Mouse (Mus musculus) ES-E14 (cell line): ENCODE measurements around the gene Mtnr1a. TPM values are rescaled to one million over a fixed set of nuclear protein-coding genes. Genes with fewer than 3 reads are reported as not detected.

Experiments
- DNase-seq: peaks from one replicate; pipeline ENCODE4 v3.0.0-alpha.2; 2013; ENCODE audit warnings: low read depth, low spot score
- H3K27ac ChIP-seq: 2 replicates; pipeline ENCODE4 v1.5.1; 2012; ENCODE audit warnings: low read depth, mild to moderate bottlenecking, low read length, moderate library complexity, mixed read lengths; ENCODE audit not compliant: poor library complexity, insufficient read depth, severe bottlenecking
- H3K36me3 ChIP-seq: 2 replicates; pipeline ENCODE4 v1.6.1; 2012; ENCODE audit warnings: mild to moderate bottlenecking, low read length, moderate library complexity, mixed read lengths; ENCODE audit not compliant: control insufficient read depth, poor library complexity, insufficient read depth, severe bottlenecking
- H3K4me1 ChIP-seq, 2 experiments: fragments of 150-350 bp in 1 of 2; sonication (generic) in 1 of 2; 2 replicates each; pipeline ENCODE4 v1.6.1; 2012; ENCODE audit warnings: low read length in 2 of 2, mild to moderate bottlenecking in 1 of 2, mixed read lengths in 1 of 2; ENCODE audit not compliant: control insufficient read depth in 2 of 2, insufficient read depth in 2 of 2, poor library complexity in 1 of 2
- H3K4me3 ChIP-seq, 2 experiments: fragments of 150-350 bp in 1 of 2; sonication (generic) in 1 of 2; 2 replicates each; pipeline ENCODE4 v1.5.1; 2012; ENCODE audit warnings: low read length in 2 of 2, low read depth in 1 of 2, mild to moderate bottlenecking in 1 of 2, mixed read lengths in 1 of 2; ENCODE audit not compliant: insufficient read depth in 1 of 2, poor library complexity in 1 of 2, severe bottlenecking in 1 of 2
- H3K9ac ChIP-seq: 2 replicates; pipeline ENCODE4 v1.6.1; 2012; ENCODE audit warnings: low read depth, mild to moderate bottlenecking, low read length, mixed read lengths; ENCODE audit not compliant: poor library complexity, insufficient read depth, severe bottlenecking
- H3K9me3 ChIP-seq: fragments of 150-350 bp; sonication (generic); 2 replicates; pipeline ENCODE4 v1.6.1; 2012; ENCODE audit warnings: low read depth, mild to moderate bottlenecking, low read length; ENCODE audit not compliant: control insufficient read depth, insufficient read depth
- CHD2 ChIP-seq: IDR thresholded peaks from 2 replicates; pipeline ENCODE4 v1.6.1; 2014; ENCODE audit warnings: mild to moderate bottlenecking, low read depth, low read length, inconsistent platforms
- HCFC1 ChIP-seq: IDR thresholded peaks from 2 replicates; pipeline ENCODE4 v1.6.1; 2012; ENCODE audit warnings: low read length, inconsistent platforms, borderline replicate concordance; ENCODE audit not compliant: insufficient read depth
- MAFK ChIP-seq: IDR thresholded peaks from 2 replicates; pipeline ENCODE4 v1.6.1; 2014; ENCODE audit warnings: mild to moderate bottlenecking, low read depth, low read length, inconsistent platforms; ENCODE audit not compliant: insufficient read depth
- ZC3H11A ChIP-seq: IDR thresholded peaks from 2 replicates; pipeline ENCODE4 v1.6.1; 2012; ENCODE audit warnings: low read depth, mild to moderate bottlenecking, inconsistent platforms, low read length, borderline replicate concordance
- ZNF384 ChIP-seq: IDR thresholded peaks from 2 replicates; pipeline ENCODE4 v1.6.1; 2012; ENCODE audit warnings: low read depth, low read length, inconsistent platforms
- in situ Hi-C, 2 experiments: fragments of 600-800 bp; cut with MboI; formaldehyde crosslinking; loops; one replicate each; pipeline ENCODE4 v1.15.1; 2025; ENCODE audit warnings: low sequenced_read_pairs in 2 of 2, inconsistent platforms in 1 of 2; ENCODE audit not compliant: unreplicated experiment in 2 of 2
- total RNA-seq: library from RNA; depleted of rRNA; stranded (reverse); fragments of 300-350 nt; gene quantifications from 2 replicates; pipeline ENCODE4 v1.2.3, GENCODE M21; 2012

Mtnr1a gene
- total RNA-seq, 1 experiment = 0.18 TPM

GRCm38 (mm10) chr8:45070949-45071348 lies 2.0 kb downstream of the Mtnr1a start:
- DNase-seq = no peak
- no peak overlapping the region for H3K27ac ChIP-seq
- TF ChIP-seq ZNF384 (no peak), HCFC1 (no peak), MAFK (no peak), CHD2 (no peak), ZC3H11A (no peak)
- in situ Hi-C loops = no loop called here
- no peaks in the 10 kb centered on the region for H3K9me3 ChIP-seq
- H3K9ac ChIP-seq = no peak overlapping the region
- no peaks in the 10 kb centered on the region for H3K36me3 ChIP-seq
- H3K4me1 ChIP-seq = peaks cover 0 to 1% of the 10 kb centered on the region in 2 experiments; a peak in 1 of 4 replicates
- H3K4me3 ChIP-seq = no peak overlapping the region

- H3K27ac ChIP-seq = no peak overlapping the region
- no peak overlapping the region for H3K4me3 ChIP-seq
- peaks cover 0 to 5% of the 10 kb centered on the region in 2 experiments; a peak in 1 of 4 replicates for H3K4me1 ChIP-seq
- TF ChIP-seq MAFK (no peak), CHD2 (no peak), HCFC1 (no peak), ZNF384 (no peak), ZC3H11A (no peak)
- H3K9me3 ChIP-seq = no peaks in the 10 kb centered on the region
- no peak for DNase-seq
- no peak overlapping the region for H3K9ac ChIP-seq
- in situ Hi-C loops = no loop called here
- H3K36me3 ChIP-seq = no peaks in the 10 kb centered on the region
These were observed 11.9 kb downstream of the Mtnr1a start for GRCm38 (mm10) chr8:45080850-45081249.

- Histone ChIP-seq H3K9me3 (no peaks in the 10 kb centered on the region), H3K9ac (no peak overlapping the region), H3K4me1 (no peaks in the 10 kb centered on the region), H3K36me3 (no peaks in the 10 kb centered on the region), H3K27ac (no peak overlapping the region), H3K4me3 (no peak overlapping the region)
- in situ Hi-C loops = no loop called here
- TF ChIP-seq ZC3H11A (no peak), HCFC1 (no peak), ZNF384 (no peak), MAFK (no peak), CHD2 (no peak)
- no peak for DNase-seq
These were observed 24.7 kb downstream of the Mtnr1a start for GRCm38 (mm10) chr8:45093599-45093998.

- TF ChIP-seq ZC3H11A (no peak), CHD2 (no peak), MAFK (no peak), HCFC1 (no peak)
- no peak overlapping the region for H3K9ac ChIP-seq
- H3K36me3 ChIP-seq = no peaks in the 10 kb centered on the region
- H3K27ac ChIP-seq = no peak overlapping the region
- H3K4me3 ChIP-seq = no peak overlapping the region; a peak in 1 of 4 replicates
- no peak for DNase-seq
- peaks cover 5 to 6% of the 10 kb centered on the region in 2 experiments; a peak in 3 of 4 replicates for H3K4me1 ChIP-seq
- no peaks in the 10 kb centered on the region for H3K9me3 ChIP-seq
- in situ Hi-C loops = no loop called here
These were observed 40.6 kb downstream of the Mtnr1a start for GRCm38 (mm10) chr8:45109371-45110063.
